Mouse (Mus musculus) G1E (cell line): ENCODE measurements around the gene Nfam1.

Experiments
- CTCF ChIP-seq: IDR thresholded peaks from 2 replicates; pipeline ENCODE4 v1.5.1; 2012; ENCODE audit warnings: low read depth, low read length, inconsistent platforms, mixed read lengths
- GATA1 ChIP-seq: IDR thresholded peaks from 2 replicates; pipeline ENCODE4 v1.6.1; 2012; ENCODE audit warnings: borderline replicate concordance, low read length, inconsistent platforms, mixed read lengths
- GATA2 ChIP-seq: IDR thresholded peaks from 2 replicates; pipeline ENCODE4 v1.6.1; 2012; ENCODE audit warnings: low read depth, low read length, inconsistent platforms, borderline replicate concordance
- POLR2AphosphoS5 ChIP-seq: IDR thresholded peaks from 2 replicates; pipeline ENCODE4 v1.6.1; 2012; ENCODE audit warnings: low read depth, low read length, inconsistent platforms; ENCODE audit not compliant: insufficient replicate concordance
- TAL1 ChIP-seq: conservative IDR thresholded peaks from 2 replicates; pipeline ENCODE4 v1.6.1; 2012; ENCODE audit warnings: low read depth, low read length, inconsistent platforms, mixed read lengths

DNA sequence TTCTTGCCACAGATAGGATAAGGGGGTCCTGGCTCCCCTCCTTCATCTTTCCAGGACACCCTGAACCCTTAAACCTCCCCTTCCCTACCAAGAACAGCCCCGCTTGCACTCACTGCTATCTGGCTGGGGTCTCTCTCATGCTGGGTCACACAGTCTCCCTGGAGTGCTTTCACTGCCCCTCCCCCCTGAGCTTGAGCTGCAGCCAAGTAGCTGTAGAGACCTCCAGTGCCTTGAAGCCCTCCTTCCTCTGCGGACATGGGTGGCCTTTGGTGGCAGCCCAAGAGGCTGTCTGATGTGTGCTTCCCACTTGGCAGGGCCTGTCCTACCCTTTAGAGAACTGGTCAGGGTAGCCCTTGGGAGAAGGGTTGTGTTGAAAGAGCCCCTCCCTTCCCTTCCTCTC is 7.0 kb upstream of the Nfam1 start:
- TF ChIP-seq CTCF = no peak
- TF ChIP-seq GATA1 = no peak
- no peak for TF ChIP-seq TAL1
- no peak for TF ChIP-seq POLR2AphosphoS5
- TF ChIP-seq GATA2 = no peak
